Mouse (Mus musculus) kidney, postnatal 10 days (tissue): ENCODE data around the gene Sfrp4.

Experiments used
- DNase-seq: peaks from one replicate; pipeline ENCODE4 v3.0.0; 2021; ENCODE audit warnings: mixed read lengths

The Sfrp4 gene

DNA sequence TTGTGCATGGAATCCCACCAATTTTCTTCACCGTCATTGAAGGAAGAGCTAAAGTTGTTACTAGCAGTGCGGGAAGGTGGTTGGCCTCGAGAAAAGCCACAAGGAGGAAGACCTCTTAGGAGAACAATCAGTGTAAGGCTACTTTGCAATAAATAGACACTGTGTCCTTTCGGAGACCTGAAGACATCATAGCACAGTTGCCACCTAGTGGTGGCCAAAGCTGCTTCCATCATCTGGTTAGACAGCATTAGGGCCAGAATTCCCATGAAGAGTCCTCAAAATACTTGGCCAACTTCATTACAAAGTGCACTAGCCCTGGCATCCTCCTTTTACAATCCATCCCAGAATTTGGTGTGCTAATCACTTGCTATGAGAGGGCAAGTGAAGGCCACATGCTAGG is 13.2 kb downstream of the Sfrp4 start:
- peak; percentile 49 for DNase-seq

DNA sequence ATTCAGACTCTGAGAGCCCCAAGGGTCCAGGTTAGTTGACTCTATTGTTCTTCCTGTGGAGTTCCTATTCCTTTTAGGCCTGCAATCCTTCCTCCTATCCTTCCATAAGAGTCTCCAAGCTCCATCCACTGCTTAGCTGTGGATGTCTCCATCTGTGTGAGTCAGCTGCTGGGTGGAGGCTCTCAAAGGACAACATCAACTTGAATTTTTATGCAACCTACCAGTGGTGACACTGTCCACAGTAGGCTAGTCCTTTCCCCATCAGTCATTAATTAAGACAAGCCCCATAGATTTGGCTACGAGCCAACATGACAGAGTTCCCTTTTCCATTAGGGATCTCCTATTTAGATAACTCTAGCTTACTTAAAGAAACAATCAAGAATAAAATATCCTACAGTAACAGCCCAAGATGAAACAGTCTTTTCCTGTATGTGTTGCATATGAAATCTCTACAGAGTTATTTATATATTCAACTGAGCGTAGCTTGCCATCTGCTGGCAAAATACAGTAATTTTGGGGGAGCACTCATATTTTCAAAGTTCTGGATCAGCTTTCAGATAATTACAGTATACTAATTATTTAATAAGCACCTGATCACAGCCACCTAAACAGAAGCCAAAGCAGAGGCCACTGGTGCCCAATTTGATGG is 17.4 kb downstream of the Sfrp4 start:
- DNase-seq = peak; percentile 11

DNA sequence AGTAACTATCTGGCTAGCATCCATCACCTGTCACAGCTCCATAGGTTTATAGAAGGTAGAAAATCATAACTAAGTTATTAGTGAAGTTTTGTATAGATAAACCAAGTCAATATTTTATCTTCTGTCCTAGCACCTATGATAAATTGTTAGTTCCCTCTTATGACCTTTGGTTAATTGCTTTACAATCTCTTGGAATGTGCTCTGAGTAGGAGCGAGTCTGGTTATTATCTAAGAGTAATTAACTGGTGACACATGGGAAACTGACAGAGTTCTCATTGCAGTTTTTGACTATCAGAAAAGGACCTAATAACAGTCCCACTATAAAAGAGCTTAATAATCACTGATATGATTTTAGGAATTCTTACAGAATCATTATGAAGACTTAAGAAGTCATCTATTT is 20.6 kb downstream of the Sfrp4 start:
- no peak for DNase-seq

DNA sequence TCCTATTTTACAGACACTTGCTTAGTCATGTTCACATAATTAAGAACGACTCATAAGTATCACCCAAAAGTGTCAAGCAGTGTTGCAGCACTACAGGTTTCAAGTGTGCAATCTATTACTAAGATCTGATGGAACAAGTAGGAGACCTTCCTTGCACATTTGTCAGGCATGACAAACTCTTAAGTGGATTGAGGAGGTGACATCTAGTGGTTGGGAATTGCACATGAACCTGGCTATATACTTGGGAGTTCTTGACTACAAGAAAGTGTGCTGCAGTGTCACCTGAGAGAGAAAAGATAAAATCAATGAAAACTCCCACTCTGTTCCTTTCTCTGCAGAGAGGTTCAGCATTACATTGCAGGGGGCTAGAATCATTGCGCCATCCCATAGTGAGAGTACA is 21.3 kb downstream of the Sfrp4 start:
- no peak for DNase-seq

DNA sequence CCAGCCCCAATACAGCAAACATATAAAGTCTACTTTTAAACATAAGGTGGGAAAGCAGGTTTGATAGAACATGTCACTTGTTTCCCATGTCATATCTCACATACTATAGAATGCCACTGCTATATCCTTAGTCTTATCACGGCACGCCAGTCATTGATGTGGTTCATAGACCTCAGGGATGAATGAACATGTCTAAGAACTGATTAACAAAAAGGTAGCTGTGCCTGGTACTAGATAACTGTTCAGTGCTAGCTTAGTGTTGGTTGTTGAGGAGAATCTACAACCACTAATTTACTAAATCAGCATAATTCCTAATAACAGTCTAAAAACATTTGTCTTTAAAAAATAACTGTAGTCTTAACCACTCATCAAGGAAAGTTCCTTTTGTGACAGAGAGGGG is 26.9 kb downstream of the Sfrp4 start:
- no peak for DNase-seq

DNA sequence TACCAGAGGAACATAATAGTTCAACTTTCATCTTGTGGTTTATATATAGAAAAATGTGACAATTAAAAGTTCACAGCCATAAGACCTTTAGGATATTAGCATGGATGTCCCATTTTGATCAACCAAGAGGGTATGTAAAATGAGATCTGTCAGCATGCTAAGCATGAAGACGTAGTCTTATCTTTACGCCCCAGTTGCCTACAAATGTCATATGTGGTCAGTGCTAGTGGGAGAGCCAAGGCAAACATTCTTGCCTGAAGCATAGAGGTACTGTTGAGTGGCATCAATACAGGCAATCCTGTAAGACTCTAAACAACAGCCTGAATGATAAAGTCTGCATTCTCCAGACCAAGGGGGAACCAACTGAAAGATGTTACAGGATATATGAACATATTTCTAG is 29.5 kb downstream of the Sfrp4 start:
- no peak for DNase-seq

DNA sequence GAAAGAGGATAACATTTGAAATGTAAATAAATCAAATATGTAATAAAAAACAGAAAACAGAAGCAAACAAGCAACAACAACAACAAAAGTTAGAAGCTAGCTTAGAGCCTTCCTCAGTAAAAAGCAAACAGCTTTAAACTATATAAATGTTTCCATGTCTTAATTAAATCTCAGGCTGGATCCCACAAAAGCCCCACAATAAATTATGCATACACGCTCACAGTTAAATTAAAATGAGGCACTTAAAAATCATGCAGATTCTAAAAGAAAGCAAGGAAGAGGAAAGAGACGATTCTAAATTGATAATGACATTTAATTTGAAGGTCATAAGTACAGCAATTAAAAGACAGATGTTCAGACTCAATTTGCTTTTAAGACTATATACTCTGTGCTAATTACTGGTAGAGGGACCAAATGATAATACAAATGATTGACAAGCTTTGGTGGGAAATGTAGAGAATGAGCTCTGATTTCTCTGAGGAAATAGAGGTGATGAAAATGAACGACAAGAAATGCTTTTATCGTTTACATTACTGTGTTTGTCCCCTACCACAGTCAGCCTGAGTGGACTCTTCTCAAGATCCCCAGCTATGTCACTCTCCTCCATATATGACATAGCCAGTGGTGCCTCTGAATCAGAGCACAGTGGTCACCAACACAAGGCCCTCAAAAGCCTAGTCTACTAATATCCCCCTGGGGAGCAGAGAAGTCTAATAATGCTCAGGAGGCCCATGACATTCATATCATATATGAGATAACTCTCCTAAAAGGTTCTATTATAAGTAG is 45.6 kb downstream of the Sfrp4 start:
- no peak for DNase-seq

DNA sequence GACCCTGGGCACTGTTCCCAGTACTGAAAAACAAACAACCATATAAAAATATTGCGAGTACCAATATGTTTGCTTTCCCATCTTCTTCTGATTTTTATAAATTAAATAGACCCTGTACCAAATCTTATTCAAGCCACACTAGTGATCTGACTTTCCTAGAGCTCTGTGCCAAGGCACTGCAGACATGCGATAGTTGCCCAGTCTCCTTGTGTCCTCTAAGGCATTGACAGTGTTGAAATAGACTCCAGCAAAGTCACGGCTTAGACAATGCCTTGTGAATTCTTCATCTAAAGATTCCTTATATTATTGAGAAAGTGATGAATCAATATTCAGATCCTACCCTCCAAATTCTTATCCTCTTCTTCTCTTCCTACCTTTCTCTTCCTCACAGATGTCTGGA is 51.1 kb downstream of the Sfrp4 start:
- no peak for DNase-seq

DNA sequence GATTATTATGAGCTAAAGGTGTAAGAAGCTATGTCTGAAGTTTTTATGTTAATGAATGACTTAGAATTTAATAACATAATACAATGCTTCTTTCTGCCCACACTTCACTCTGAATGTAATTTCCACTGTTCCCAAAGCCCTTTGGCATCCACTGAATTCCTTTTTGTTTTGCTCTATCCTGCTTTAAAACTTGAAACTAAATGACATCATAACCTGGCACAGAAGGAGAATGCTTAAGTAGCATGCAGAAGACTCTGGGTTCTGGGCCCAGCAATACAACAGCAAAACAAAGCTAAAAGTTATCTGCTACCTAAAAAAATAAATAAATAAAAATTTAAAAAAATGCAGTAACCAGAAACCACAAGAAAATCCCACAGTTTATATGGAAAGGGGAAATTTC is 51.7 kb downstream of the Sfrp4 start:
- DNase-seq = no peak
